Mouse (Mus musculus): ENCODE measurements around the gene Tiam2.

The Tiam2 gene

GRCm38 (mm10) chr17:3498086-3498485 is 171.7 kb downstream of the Tiam2 start:
- in situ Hi-C loops (cut with MseI, MboI), result no loop called here

- in situ Hi-C loops (cut with MseI, MboI), result no loop called here
These were observed 172.2 kb downstream of the Tiam2 start for GRCm38 (mm10) chr17:3498580-3498979.

GRCm38 (mm10) chr17:3499468-3499867 is 173.1 kb downstream of the Tiam2 start:
- in situ Hi-C loops (cut with MseI, MboI), result no loop called here

- in situ Hi-C loops (cut with MseI, MboI), result loop anchor here in 1 of 2 experiments (5.0 kb wide), 1 partner anchor 43 kb away; no protein-coding TSS in a partner anchor
These were observed 173.7 kb downstream of the Tiam2 start for GRCm38 (mm10) chr17:3500076-3500475.

GRCm38 (mm10) chr17:3500936-3501335 is 174.6 kb downstream of the Tiam2 start:
- in situ Hi-C loops (cut with MseI, MboI), result loop anchor here in 1 of 2 experiments (5.0 kb wide), 1 partner anchor 44 kb away; no protein-coding TSS in a partner anchor

GRCm38 (mm10) chr17:3505711-3506110 is 179.3 kb downstream of the Tiam2 start:
- in situ Hi-C loops (cut with MseI, MboI), result no loop called here

- in situ Hi-C loops (cut with MseI, MboI), result no loop called here
These were observed 180.1 kb downstream of the Tiam2 start for GRCm38 (mm10) chr17:3506508-3506907.

GRCm38 (mm10) chr17:3509841-3510240 is 183.5 kb downstream of the Tiam2 start:
- in situ Hi-C loops (cut with MseI, MboI), result no loop called here

- in situ Hi-C loops (cut with MseI, MboI), result no loop called here
These were observed 187.9 kb downstream of the Tiam2 start for GRCm38 (mm10) chr17:3514316-3514715.

- in situ Hi-C loops (cut with MseI, MboI), result no loop called here
These were observed 189.5 kb downstream of the Tiam2 start for GRCm38 (mm10) chr17:3515851-3516250.

- in situ Hi-C loops (cut with MseI, MboI), result no loop called here
These were observed 190.0 kb downstream of the Tiam2 start for GRCm38 (mm10) chr17:3516406-3516805.

GRCm38 (mm10) chr17:3520344-3520743 is 194.0 kb downstream of the Tiam2 start:
- in situ Hi-C loops (cut with MseI, MboI), result no loop called here

- in situ Hi-C loops (cut with MseI, MboI), result no loop called here
These were observed 201.6 kb downstream of the Tiam2 start for GRCm38 (mm10) chr17:3527841-3528471.

GRCm38 (mm10) chr17:3529523-3529922 is 203.2 kb downstream of the Tiam2 start:
- in situ Hi-C loops (cut with MseI, MboI), result no loop called here

GRCm38 (mm10) chr17:3530549-3530948 is 204.2 kb downstream of the Tiam2 start:
- in situ Hi-C loops (cut with MseI, MboI), result no loop called here

- in situ Hi-C loops (cut with MseI, MboI), result no loop called here
These were observed 205.3 kb downstream of the Tiam2 start for GRCm38 (mm10) chr17:3531641-3532040.

- in situ Hi-C loops (cut with MseI, MboI), result no loop called here
These were observed 205.9 kb downstream of the Tiam2 start, which contains the start of gene Cldn20 for GRCm38 (mm10) chr17:3532254-3532653. Gene Cldn20 (plus strand): TSS chr17:3532554.

GRCm38 (mm10) chr17:3533425-3533824 is 207.1 kb downstream of the Tiam2 start:
- in situ Hi-C loops (cut with MseI, MboI), result no loop called here

- in situ Hi-C loops (cut with MseI, MboI), result no loop called here
These were observed 213.9 kb downstream of the Tiam2 start for GRCm38 (mm10) chr17:3540304-3540703.

- in situ Hi-C loops (cut with MseI, MboI), result no loop called here
These were observed 214.7 kb downstream of the Tiam2 start for GRCm38 (mm10) chr17:3541033-3541432.

- in situ Hi-C loops (cut with MseI, MboI), result no loop called here
These were observed 221.4 kb downstream of the Tiam2 start for GRCm38 (mm10) chr17:3547725-3548124.

GRCm38 (mm10) chr17:3556251-3556650 is 229.9 kb downstream of the Tiam2 start:
- in situ Hi-C loops (cut with MseI, MboI), result no loop called here

Data from mouse trophoblast stem cell (cell line).